Mouse (Mus musculus): ENCODE data around the gene Gm8298.
"Not testable (repeated sequence)": the region's sequence is repeated elsewhere in the genome, so short reads cannot be mapped to it uniquely, and the experiment has no call there.

The Gm8298 gene

DNA sequence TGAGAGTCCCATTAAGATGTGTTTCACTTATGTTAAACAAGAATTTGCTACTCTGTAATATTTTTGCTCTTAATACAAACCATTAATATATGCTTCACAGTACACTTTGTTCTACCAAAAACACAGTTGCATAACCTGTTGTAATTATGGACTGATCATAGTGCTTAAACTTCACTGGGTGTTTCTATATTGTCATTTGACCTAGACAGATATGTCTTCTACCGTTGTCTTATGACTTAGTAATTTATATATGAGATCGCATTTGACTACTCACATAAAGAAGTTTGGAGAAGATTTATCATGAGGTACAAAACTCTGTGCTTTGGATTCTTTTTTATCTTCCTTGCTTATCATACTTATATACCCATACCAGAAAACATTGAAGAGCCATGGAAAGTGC, at the start of gene Gm8298:
Gene Gm8298 (plus strand): TSS at position 301 of the 400 bp plus-strand sequence.
- DNase-seq (ENCODE audit: extremely low read depth, low read depth): no peak

DNA sequence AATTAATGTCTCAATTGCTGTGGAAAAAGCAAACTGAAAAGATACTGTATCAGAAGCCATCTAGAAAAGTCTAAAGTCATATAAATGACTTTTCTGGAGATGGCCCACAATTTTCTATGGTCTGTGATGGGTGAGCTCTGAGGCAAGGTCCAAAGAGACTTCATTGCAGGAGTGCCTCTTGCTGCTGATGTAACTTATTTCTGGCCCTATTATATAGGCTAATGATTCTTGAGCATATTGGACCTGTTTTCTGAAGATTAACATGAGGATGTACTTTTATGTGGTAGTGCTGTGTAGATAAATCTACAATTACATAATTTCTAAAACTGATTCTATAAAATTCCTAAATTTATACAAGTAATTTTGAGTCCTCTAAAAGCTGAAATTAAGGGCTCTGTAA, 47.7 kb upstream of the Gm8298 start:
- DNase-seq (ENCODE audit: extremely low read depth, low read depth): no peak

DNA sequence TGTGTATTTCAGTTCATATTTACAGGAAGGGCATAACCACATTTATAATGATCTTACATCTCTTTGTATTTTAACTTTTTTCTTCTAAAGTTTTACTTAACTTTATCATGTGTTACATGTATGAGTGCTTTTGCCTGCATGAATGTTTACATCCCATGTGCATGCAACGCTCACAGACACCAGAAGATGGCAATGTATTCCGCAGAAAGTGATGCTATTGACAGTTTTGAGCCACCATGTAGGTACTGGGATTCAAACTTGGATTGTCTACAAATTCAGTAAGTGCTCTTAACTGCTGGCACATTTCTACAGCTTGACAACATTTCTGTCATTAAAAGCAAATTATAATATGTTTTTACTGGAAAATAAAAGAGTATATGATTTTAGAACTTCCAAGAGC, 9.9 kb downstream of the Gm8298 start:
- peak; percentile 33 for DNase-seq (ENCODE audit: extremely low read depth, low read depth)

DNA sequence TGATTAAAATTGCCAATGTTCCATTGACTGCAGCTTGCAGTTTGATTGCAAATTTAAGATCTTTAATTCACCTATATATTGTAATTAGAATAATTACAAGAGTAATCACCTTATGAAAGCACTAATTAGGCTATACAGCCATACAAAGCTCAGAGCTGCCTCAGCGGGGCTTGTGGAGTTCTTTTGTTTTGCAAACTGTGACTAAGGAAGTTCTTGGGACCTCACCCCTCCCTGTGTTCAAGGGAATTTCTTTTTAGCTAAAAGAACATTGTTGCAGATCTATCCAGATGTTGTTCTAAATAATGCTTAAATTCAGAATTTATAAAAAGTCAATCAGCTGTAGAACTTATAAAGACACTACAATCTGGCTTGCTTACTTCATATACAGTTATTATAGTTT, 16.8 kb downstream of the Gm8298 start:
- not testable (repeated sequence) for DNase-seq (ENCODE audit: extremely low read depth, low read depth)

DNA sequence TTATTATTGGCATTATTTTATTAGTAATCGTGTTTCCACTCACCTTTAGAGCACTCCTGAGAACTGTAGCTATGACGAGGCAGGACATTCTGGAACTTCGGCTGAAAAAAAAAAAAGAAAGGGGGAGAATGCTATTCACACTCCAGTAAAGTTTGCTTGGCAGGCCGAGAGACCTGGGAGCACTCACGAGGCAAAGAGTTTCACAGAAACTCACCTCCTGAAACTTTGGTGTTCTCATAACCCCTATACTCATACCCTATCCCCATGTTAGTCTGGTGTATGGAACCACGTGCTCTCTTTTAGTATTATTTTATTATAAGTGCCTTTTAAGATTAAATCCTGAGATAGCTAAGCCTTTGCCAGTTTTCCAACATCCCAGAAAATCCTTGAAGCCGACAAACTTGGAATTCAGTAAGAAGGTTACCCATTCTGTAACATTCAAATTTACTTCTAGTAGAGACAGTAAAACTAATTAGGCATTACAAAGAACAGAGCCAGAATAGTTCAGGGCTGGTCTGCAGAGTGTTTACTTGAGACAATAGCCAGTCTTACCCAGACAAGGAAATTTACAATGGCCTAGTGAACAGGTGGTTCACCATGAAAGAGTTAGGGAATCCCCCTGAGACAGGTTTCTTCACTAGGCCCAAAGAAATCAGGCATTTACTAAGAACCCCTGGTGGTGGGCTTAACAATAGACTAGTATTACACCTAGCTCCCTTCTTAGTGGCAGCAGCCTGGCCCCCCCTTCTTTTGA, 19.1 kb downstream of the Gm8298 start:
- DNase-seq (ENCODE audit: extremely low read depth, low read depth): not testable (repeated sequence)

DNA sequence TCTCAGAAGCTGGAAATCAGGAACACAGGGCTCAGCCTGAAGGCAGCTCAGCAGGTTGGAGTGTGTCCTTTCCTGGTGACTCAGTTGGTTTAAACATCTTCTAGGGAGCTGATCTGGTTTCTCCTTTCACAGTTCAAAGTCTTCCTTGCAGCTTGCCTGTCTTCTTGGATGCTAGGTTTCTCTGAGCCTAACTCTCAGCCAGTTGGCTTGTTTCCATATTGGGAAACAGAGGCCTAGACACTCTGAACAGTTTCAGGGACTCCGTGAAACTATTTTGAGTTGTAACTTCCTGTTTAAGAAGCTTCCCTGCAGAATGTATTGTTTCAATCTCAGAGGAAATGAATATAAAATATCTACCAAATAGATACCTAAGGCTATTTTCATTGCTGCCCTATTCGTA, 32.4 kb downstream of the Gm8298 start:
- DNase-seq (ENCODE audit: extremely low read depth, low read depth): no peak

DNA sequence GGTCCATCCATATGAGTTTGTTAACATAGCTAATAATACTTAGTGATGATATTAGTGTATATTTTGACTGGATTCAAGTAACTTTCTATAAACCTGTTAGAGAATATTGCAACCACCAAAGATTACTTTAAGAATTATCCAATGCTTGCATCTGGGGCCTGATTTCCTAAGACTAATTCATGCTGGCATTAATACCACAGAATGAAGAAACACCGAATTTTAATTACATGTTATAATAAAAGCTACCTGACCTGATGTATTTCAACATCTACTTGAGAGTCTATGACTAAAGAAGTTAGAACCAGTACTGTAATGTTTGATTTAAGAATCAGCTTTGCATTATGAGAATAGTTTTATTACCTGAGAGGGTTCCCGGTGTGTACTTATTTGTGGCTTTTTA, 64.1 kb downstream of the Gm8298 start, which contains the start of gene C130079G13Rik:
Gene C130079G13Rik (plus strand): TSS at position 301 of the 400 bp plus-strand sequence.
- DNase-seq (ENCODE audit: extremely low read depth, low read depth): no peak
